Mouse (Mus musculus): ENCODE data around the gene Cavin1. TPM values are rescaled to one million over a fixed set of nuclear protein-coding genes. Genes with fewer than 3 reads are reported as not detected.

The Cavin1 gene
- total RNA-seq, 2 experiments from 2014 or later = 22.7 to 24.9 TPM

- no peak for DNase-seq (ENCODE audit: low spot score in 2 of 2)
Observed at GRCm38 (mm10) chr11:100982087-100982486, 11.4 kb upstream of the Cavin1 start.

GRCm38 (mm10) chr11:100981236-100981635 is 10.5 kb upstream of the Cavin1 start:
- no peak for DNase-seq (ENCODE audit: low spot score in 2 of 2)

GRCm38 (mm10) chr11:100980438-100980837 is 9.8 kb upstream of the Cavin1 start:
- DNase-seq (ENCODE audit: low spot score in 2 of 2) = no peak

GRCm38 (mm10) chr11:100979887-100980286 is 9.2 kb upstream of the Cavin1 start:
- peak; percentile 18 to 40 for DNase-seq (ENCODE audit: low spot score in 2 of 2)

DNA sequence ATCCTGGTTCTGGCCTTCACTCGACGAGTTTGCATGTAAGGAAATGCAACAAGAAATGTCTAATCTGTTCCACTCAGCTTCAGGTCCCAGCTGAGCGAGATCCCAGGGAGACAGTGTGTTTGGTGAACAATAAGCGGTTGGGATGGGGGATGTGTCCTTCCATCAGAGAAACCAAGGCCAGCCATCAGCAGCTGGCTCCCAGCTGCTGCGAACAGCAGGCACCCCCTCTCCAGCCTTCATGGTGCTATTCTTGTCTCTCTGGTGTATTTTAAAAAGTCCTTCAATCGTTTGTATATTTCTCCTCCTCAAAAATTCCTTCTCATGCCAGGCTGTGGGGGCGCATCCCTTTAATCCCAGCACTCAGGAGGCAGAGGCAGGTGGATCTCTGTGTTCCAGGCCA is 4.6 kb upstream of the Cavin1 start:
- DNase-seq (ENCODE audit: low spot score in 2 of 2) = no peak

GRCm38 (mm10) chr11:100974381-100974970 is 3.8 kb upstream of the Cavin1 start:
- DNase-seq (ENCODE audit: low spot score in 2 of 2) = no peak

GRCm38 (mm10) chr11:100973245-100973644 is 2.6 kb upstream of the Cavin1 start:
- no peak for DNase-seq (ENCODE audit: low spot score in 2 of 2)

DNA sequence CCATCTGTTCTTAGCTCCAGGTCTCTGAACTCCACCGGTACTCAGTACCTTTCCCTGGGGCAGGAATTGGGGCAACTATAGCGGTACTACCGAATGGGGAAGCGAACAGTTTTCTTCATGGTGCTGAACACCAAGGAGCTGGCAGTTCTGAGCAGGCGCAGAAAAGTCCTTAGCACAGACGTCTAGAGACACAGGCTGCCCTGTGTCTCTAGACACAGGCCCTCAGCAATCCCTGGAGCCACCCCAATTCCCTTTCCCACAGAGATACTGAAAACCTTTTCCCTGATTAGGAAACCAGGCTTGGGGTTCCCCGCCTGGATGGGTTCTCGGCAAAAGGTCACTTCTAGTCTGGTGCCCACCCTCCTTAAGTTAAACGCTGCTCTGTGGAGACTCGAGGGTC is 768 bp upstream of the Cavin1 start:
- no peak for DNase-seq (ENCODE audit: low spot score in 2 of 2)

DNA sequence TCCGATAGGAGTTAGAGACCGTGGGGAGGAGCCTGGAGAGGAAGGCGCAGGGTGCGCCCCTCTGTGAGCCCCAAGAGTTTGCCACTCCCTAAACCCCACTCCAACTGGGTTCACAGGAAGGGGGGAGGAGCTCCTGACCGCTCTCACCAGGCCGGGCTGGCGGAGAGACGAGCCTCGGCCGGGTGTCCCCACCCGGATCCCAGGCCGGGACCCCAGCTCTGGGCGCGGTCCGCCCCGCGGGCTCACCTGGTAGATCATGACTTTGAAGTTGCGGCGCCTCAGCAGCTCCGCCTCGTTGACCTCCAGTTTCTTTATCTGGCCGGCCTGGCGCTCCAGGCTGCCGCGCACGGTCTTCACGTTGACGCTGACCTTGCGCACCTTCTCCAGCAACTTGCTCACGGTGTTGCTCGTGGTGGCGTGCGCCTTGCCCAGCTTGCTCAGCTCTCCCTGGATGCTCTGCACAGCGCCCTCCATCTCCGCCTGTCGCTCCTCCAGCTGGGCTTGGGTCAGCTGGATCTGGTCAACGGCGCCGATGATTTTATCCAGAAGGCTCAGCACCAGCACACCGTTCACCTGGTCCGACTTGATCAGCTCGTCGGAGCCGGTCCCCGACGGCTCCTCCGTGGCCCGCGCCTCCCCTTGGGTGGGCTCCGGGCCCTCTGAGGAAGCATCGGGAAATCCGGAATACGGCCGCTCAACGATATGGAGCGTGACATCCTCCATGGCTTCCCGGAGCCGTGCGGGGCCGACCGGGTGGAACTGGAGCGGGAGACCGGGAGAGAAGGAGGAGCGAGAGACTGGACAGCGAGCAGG is 737 bp downstream of the Cavin1 start:
- DNase-seq (ENCODE audit: low spot score in 2 of 2) = no peak

DNA sequence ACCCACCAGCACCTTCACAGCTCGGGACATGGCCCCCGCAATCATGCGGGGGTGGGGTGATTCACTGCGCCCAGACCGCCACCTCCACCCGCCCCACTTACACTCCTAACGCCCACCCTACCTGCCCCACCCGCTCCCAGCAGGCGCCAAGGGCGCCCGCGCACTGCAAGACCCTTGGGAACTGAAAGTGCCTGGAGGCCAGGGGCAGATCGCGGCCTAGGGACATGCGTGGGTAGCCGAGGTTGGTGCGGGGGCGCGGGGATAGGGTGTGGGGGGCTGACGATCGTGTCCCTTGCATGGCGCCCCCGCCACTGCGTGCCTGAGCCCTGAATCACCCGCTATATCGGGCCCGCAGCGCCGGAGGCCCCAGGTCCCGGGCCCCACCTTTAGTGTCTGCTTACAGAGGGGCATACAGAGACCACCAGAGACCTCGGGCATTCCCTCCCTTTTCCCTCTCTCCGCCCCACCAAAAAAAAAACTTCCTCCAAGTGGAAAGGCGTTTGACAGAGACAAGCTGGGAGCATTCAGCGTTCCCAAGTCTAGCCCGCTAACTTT is 1.4 kb downstream of the Cavin1 start:
- DNase-seq (ENCODE audit: low spot score in 2 of 2) = peak in 1 of 2 experiments; percentile 18

GRCm38 (mm10) chr11:100968501-100968900 is 2.2 kb downstream of the Cavin1 start:
- no peak for DNase-seq (ENCODE audit: low spot score in 2 of 2)

GRCm38 (mm10) chr11:100967881-100968420 is 2.7 kb downstream of the Cavin1 start:
- DNase-seq (ENCODE audit: low spot score in 2 of 2) = no peak

- no peak for DNase-seq (ENCODE audit: low spot score in 2 of 2)
Observed at GRCm38 (mm10) chr11:100967376-100967775, 3.3 kb downstream of the Cavin1 start.

DNA sequence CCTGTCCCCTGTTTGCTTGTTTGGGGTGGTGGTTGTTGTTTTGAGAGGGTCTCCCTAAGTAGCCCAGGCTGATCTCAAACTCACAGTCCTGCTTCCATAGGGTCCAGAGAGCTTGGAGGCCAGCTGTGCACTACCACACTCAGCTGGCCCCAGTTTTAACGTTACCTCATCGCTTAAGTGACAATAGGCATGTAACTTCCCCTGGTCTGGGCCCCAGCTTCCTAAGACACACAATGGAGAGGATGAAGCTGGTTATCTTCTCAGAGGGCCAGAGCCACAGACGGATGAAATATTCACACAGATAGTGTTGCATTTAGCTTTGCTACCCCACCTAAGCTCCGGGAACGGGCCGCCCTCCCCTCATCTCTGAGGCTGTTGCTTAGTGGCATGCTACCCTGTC is 4.9 kb downstream of the Cavin1 start:
- DNase-seq (ENCODE audit: low spot score in 2 of 2) = no peak

DNA sequence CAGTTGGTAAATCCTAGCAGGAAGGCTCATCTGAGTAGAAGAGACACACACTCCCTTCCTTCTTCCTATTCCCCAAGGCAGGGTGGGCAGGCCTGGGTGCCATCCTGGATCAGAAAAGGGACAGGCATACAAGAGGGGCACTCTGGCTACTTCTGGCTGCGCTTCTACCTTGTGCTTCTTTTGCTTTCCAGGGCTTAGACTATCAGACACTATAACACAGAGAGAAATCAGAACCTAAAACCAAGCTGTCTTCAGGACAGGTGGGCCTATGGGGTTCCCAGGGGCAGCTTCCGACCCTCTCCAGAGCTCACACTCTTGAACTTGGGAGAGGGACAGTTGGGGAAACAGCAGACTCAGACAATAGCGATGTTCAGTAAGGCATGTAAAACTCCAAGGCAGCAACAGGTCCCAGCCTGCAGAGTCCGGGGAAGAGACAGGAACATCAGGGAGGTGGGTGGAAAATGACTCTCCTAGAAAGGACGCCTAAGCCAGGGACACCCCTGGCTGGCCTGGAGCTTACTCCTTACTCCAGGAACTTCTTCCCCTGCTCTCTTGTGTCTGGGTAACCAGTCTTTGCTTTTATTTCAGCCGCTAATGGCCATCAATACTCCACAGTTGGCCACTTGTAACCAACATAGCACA is 5.7 kb downstream of the Cavin1 start:
- DNase-seq (ENCODE audit: low spot score in 2 of 2) = no peak

GRCm38 (mm10) chr11:100964180-100964579 is 6.5 kb downstream of the Cavin1 start:
- no peak for DNase-seq (ENCODE audit: low spot score in 2 of 2)

GRCm38 (mm10) chr11:100963647-100964046 is 7.0 kb downstream of the Cavin1 start:
- DNase-seq (ENCODE audit: low spot score in 2 of 2) = no peak

- DNase-seq (ENCODE audit: low spot score in 2 of 2) = no peak
Observed at GRCm38 (mm10) chr11:100962371-100962911, 8.2 kb downstream of the Cavin1 start.

DNA sequence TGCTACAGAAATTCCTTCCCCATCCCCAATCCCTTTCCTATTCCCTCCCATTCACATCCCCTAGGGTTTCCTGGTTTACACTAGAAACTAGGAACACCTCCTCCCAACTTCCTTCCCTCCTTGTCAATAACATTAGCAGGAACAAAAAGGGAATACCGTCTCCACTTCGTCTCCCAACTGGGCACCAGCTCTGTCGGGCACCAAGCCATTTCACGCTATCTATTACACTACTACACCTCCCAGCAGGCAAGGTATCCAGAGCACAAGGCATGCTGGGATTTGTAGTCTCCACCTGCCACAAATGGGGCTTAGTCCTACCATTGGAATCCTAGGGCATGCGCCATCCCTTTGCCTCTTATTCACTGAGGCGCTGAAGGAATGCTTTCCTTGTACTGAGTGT is 10.1 kb downstream of the Cavin1 start:
- DNase-seq (ENCODE audit: low spot score in 2 of 2) = peak; percentile 29 to 50

- no peak for DNase-seq (ENCODE audit: low spot score in 2 of 2)
Observed at GRCm38 (mm10) chr11:100959826-100960225, 10.9 kb downstream of the Cavin1 start.

- peak; percentile 47 to 58 for DNase-seq (ENCODE audit: low spot score in 2 of 2)
Observed at GRCm38 (mm10) chr11:100959464-100959810, 11.2 kb downstream of the Cavin1 start.

Measured in left cerebral cortex, adult 18-20 months (tissue).